Mouse (Mus musculus) ES-Bruce4 (cell line): ENCODE results near the gene Arhgap15.

ENCODE experiments used
- CTCF ChIP-seq: IDR thresholded peaks from one replicate; pipeline ENCODE4 v1.8.1; 2011; ENCODE audit warnings: low read depth, low read length
- POLR2A ChIP-seq: IDR thresholded peaks from one replicate; pipeline ENCODE4 v1.8.1; 2011; ENCODE audit warnings: low read length; ENCODE audit not compliant: insufficient read depth

- TF ChIP-seq CTCF (no peak), POLR2A (no peak)
Measured at GRCm38 (mm10) chr2:44121162-44121561, 372.5 kb downstream of the Arhgap15 start.
